Mouse (Mus musculus) forebrain, postnatal 0 days (tissue): ENCODE results near the gene Cyp2d26. TPM values are rescaled to one million over a fixed set of nuclear protein-coding genes. Genes with fewer than 3 reads are reported as not detected.

Experiments
- ATAC-seq: fragments of 200-750 bp; cut with Nextera tagmentation; 2 replicates; pipeline ENCODE4 v1.8.0; 2017; ENCODE audit warnings: mild to moderate bottlenecking, moderate library complexity
- DNase-seq: peaks from one replicate; pipeline ENCODE4 v3.0.0-alpha.2; 2015
- H3K27ac ChIP-seq: fragments of 300-500 bp; sonication (generic); 2 replicates; pipeline ENCODE4 v1.5.1; 2014; ENCODE audit warnings: low read depth, mild to moderate bottlenecking, antibody characterized with exemption, low read length, moderate library complexity, mixed read lengths
- H3K27me3 ChIP-seq: fragments of 300-500 bp; sonication (generic); 2 replicates; pipeline ENCODE4 v1.6.1; 2014; ENCODE audit warnings: mild to moderate bottlenecking, low read length, mixed read lengths; ENCODE audit not compliant: insufficient read depth
- H3K36me3 ChIP-seq: fragments of 300-500 bp; sonication (generic); 2 replicates; pipeline ENCODE4 v1.6.1; 2014; ENCODE audit warnings: mild to moderate bottlenecking, moderate library complexity; ENCODE audit not compliant: insufficient read depth
- H3K4me1 ChIP-seq: fragments of 300-500 bp; sonication (generic); 2 replicates; pipeline ENCODE4 v1.6.1; 2014; ENCODE audit warnings: antibody characterized with exemption; ENCODE audit not compliant: insufficient read depth
- H3K4me2 ChIP-seq: fragments of 300-500 bp; sonication (generic); 2 replicates; pipeline ENCODE4 v1.6.1; 2014; ENCODE audit warnings: low read depth, mild to moderate bottlenecking, moderate library complexity
- H3K4me3 ChIP-seq: fragments of 300-500 bp; sonication (generic); 2 replicates; pipeline ENCODE4 v1.5.1; 2014; ENCODE audit warnings: low read depth, low read length, mixed read lengths
- H3K9ac ChIP-seq: fragments of 300-500 bp; sonication (generic); 2 replicates; pipeline ENCODE4 v1.6.1; 2014; ENCODE audit warnings: mild to moderate bottlenecking
- H3K9me3 ChIP-seq: fragments of 300-500 bp; sonication (generic); 2 replicates; pipeline ENCODE4 v1.6.1; 2016; ENCODE audit warnings: low read length
- CTCF ChIP-seq: sonication (generic); IDR thresholded peaks from 2 replicates; pipeline ENCODE4 v1.5.1; 2016; ENCODE audit warnings: antibody characterized with exemption, control low read depth, low read depth
- WGBS: fragments of 180-500 bp; shearing (Covaris S2); extraction: QIAGEN DNeasy Blood & Tissue Kit; methylation state at CpG from one replicate; pipeline ENCODE4 v1.1.7; 2014; 5-methylcytosine and 5-hydroxymethylcytosine counted together
- microRNA-seq, 2 experiments: library from miRNA; unstranded; fragments of <30 nt; microRNA quantifications; one replicate each; pipeline ENCODE4; 2016
- polyA plus RNA-seq: library from polyadenylated mRNA; unstranded; fragments of >200 nt; fragmentation: Nextera tagmentation; extraction: Ambion mirVana; gene quantifications from 2 replicates; pipeline ENCODE4 v1.2.1, GENCODE M21; 2015
- total RNA-seq: library from RNA; depleted of rRNA; stranded (reverse); fragments of >200 nt; gene quantifications from 2 replicates; pipeline ENCODE4 v1.2.3, GENCODE M21; 2014; rRNA removed

Gene Cyp2d26
- total and polyA plus RNA-seq, 2 experiments from 2014 or later = not detected

DNA sequence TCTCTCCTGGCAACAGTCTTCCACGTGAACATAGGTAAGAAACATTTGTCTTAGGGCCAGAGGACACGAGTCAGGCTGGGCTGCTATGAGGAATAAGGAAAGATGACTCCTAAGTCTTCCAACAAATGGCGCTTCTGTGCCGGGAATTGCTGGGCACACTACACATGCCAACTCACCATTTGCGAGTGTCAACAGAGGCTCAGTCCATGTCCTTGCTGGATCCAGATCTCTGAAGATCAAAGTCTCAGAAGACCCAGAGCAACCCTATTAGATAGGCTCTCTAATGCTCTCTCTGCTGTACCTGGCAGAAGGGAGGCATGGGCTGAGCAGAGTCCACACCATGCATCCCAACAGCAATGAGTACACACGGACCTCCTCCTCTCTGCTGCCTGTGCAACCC is 29.2 kb downstream of the Cyp2d26 start:
- DNase-seq (no peak), ATAC-seq (no peak)
- Histone ChIP-seq H3K27me3 (no peaks in the 10 kb centered on the region), H3K9me3 (no peaks in the 10 kb centered on the region), H3K27ac (no peak overlapping the region), H3K9ac (no peak overlapping the region), H3K36me3 (no peaks in the 10 kb centered on the region), H3K4me3 (no peak overlapping the region), H3K4me1 (no peaks in the 10 kb centered on the region), H3K4me2 (no peak overlapping the region)
- WGBS = 82% methylated on average over 6 of the region's 6 CpGs
- TF ChIP-seq CTCF = no peak

DNA sequence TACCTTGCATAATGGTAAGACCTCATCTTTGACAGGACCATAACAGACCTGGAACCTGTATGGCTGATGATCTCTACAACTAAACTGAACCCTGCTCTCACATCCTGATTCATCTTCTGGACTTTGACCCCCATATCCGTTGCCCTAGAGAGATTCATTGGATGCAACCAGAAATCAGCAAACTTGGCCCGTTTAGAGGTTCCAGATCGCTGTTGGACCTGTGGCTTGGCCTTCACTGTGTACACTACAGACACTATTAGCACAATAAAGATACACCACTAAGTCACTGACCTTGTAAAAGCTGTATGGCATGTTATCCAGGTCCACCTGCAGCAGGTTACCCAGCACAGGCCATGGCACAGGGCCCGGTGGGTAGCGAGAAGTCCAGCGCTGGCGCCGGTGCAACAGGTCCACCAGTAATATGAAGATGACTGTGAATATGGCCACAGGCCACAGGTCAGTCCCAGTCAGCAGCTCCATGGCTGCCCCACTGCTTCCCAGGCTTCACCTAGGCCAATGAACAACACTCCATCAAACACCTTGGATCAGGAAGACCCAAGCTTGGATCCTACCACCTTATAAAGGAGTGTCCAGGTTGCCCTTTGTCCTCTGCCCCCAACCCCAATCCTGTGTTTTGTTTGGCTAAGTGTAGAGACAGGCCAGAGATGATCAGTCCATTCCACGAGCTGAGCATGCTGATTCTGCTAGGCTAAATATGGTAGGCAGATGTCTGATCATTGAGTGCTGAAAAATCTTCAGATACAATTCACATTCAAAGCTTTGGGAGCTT is 30.3 kb downstream of the Cyp2d26 start, which contains the start of gene Cyp2d40:
TSS of gene Cyp2d40 (minus strand) at position 553 of the 790 bp plus-strand sequence.
- H3K9me3 ChIP-seq = no peaks in the 10 kb centered on the region
- H3K4me2 ChIP-seq = no peak within 1 kb of the TSS
- H3K27me3 ChIP-seq = no peaks in the 10 kb centered on the region
- H3K36me3 ChIP-seq = no peaks in the 10 kb centered on the region
- no peak for DNase-seq
- H3K9ac ChIP-seq = no peak within 1 kb of the TSS
- no peak within 1 kb of the TSS for H3K27ac ChIP-seq
- H3K4me3 ChIP-seq = no peak within 1 kb of the TSS
- ATAC-seq = no peak
- TF ChIP-seq CTCF = no peak
- no peaks in the 10 kb centered on the region for H3K4me1 ChIP-seq
- 92% methylated on average over 9 of the region's 9 CpGs for WGBS

DNA sequence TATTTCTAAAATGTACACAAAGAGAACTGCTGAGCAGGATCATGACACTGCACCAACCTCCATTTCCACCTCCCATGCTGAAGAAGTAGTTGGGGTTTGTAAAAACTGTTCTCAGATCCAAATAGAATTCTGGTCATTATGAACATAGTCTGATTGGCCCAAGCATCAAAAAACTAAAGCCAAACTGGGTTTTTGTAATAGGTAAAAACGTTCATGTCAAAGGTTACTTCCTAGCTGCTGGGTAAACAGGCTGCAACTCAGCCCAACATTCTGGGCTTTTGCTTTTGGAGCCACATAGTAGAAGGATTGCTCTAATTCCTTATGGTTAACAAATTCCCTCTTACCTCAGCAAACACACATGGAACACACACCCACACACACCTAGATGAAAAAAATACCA is 46.0 kb downstream of the Cyp2d26 start:
- no peaks in the 10 kb centered on the region for H3K4me1 ChIP-seq
- H3K4me3 ChIP-seq = no peak overlapping the region
- H3K4me2 ChIP-seq = no peak overlapping the region
- H3K9ac ChIP-seq = no peak overlapping the region
- no peaks in the 10 kb centered on the region for H3K27me3 ChIP-seq
- ATAC-seq (no peak), DNase-seq (no peak)
- no peak overlapping the region for H3K27ac ChIP-seq
- TF ChIP-seq CTCF = no peak
- no peaks in the 10 kb centered on the region for H3K36me3 ChIP-seq
- no peaks in the 10 kb centered on the region for H3K9me3 ChIP-seq
- WGBS = 55% methylated on average over 1 of the region's 1 CpGs

DNA sequence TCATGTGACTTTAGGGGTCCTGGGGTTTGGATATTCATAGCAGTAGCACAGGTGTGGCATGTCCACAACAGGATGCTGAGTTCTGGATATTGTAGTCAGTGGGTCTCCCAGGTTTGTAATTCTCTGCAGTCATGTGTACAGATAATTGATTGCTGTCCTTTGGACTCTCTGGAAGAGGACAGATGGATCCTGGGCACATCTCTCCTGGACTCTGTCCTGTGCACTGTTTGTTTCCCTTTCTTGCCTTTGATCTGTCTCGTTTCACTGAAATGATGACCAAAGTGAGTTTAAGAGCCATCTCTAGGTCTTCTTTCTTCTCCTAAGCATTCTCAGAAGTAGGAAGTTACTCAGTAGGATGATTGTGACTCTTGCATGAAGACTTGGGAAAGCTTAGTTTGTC is 46.6 kb downstream of the Cyp2d26 start:
- Histone ChIP-seq H3K4me3 (no peak overlapping the region), H3K36me3 (no peaks in the 10 kb centered on the region), H3K27ac (no peak overlapping the region), H3K4me1 (no peaks in the 10 kb centered on the region), H3K4me2 (no peak overlapping the region), H3K27me3 (no peaks in the 10 kb centered on the region), H3K9ac (no peak overlapping the region), H3K9me3 (no peaks in the 10 kb centered on the region)
- 57% methylated on average over 1 of the region's 1 CpGs for WGBS
- DNase-seq = no peak
- no peak for TF ChIP-seq CTCF
- no peak for ATAC-seq

Small RNAs within 50 kb of the gene (microRNA-seq; reads per million reads assigned to microRNA genes)
- gene Gm27618 = 0 reads per million in 2 experiments

Other genes with a start within 250 kb of the Cyp2d26 start
- not detected in 2 replicates for gene Cyp2d12, start 239.2 kb downstream of the Cyp2d26 start, total RNA-seq
- not detected in 2 replicates for gene Cyp2d12, start 239.2 kb downstream of the Cyp2d26 start, polyA plus RNA-seq
- not detected in 2 replicates for gene Cyp2d34, start 173.3 kb downstream of the Cyp2d26 start, total RNA-seq
- gene Cyp2d34, start 173.3 kb downstream of the Cyp2d26 start, polyA plus RNA-seq = not detected in 2 replicates
- gene Cyp2d40, start 30.1 kb downstream of the Cyp2d26 start, total RNA-seq = not detected in 2 replicates
- gene Cyp2d40, start 30.1 kb downstream of the Cyp2d26 start, polyA plus RNA-seq = not detected in 2 replicates
- 120 and 150 TPM in 2 replicates for gene Tcf20, start 193.6 kb upstream of the Cyp2d26 start, total RNA-seq
- gene Tcf20, start 193.6 kb upstream of the Cyp2d26 start, polyA plus RNA-seq = 10.3 and 12.2 TPM in 2 replicates
- 0.69 and 2.9 TPM in 2 replicates for gene Nfam1, start 239.0 kb upstream of the Cyp2d26 start, total RNA-seq
- 1.5 and 1.8 TPM in 2 replicates for gene Nfam1, start 239.0 kb upstream of the Cyp2d26 start, polyA plus RNA-seq